Mouse (Mus musculus) forebrain, embryonic 16.5 days (tissue): ENCODE results near the gene Glce. TPM values are rescaled to one million over a fixed set of nuclear protein-coding genes. Genes with fewer than 3 reads are reported as not detected.

ENCODE experiments used
- ATAC-seq: fragments of 200-750 bp; cut with Nextera tagmentation; 2 replicates; pipeline ENCODE4 v1.8.0; 2017; ENCODE audit warnings: mild to moderate bottlenecking, moderate library complexity
- H3K27ac ChIP-seq: fragments of 300-500 bp; sonication (generic); 2 replicates; pipeline ENCODE4 v1.5.1; 2014; ENCODE audit warnings: low read length, control low read depth
- H3K27me3 ChIP-seq: fragments of 300-500 bp; sonication (generic); replicated peaks from 2 replicates; pipeline ENCODE4 v1.6.1; 2014; ENCODE audit warnings: low read length; ENCODE audit not compliant: control insufficient read depth, insufficient read depth
- H3K36me3 ChIP-seq: fragments of 300-500 bp; sonication (generic); 2 replicates; pipeline ENCODE4 v1.6.1; 2014; ENCODE audit not compliant: control insufficient read depth, insufficient read depth
- H3K4me1 ChIP-seq: fragments of 300-500 bp; sonication (generic); replicated peaks from 2 replicates; pipeline ENCODE4 v1.6.1; 2014; ENCODE audit warnings: low read length; ENCODE audit not compliant: control insufficient read depth, insufficient read depth
- H3K4me2 ChIP-seq: fragments of 300-500 bp; sonication (generic); 2 replicates; pipeline ENCODE4 v1.6.1; 2014; ENCODE audit warnings: mild to moderate bottlenecking, low read length, control low read depth
- H3K4me3 ChIP-seq: fragments of 300-500 bp; sonication (generic); replicated peaks from 2 replicates; pipeline ENCODE4 v1.5.1; 2014; ENCODE audit warnings: mild to moderate bottlenecking, low read length, control low read depth
- H3K9ac ChIP-seq: fragments of 300-500 bp; sonication (generic); replicated peaks from 2 replicates; pipeline ENCODE4 v1.6.1; 2014; ENCODE audit warnings: low read depth, low read length, control low read depth
- H3K9me3 ChIP-seq: fragments of 300-500 bp; sonication (generic); 2 replicates; pipeline ENCODE4 v1.6.1; 2016; ENCODE audit warnings: low read length; ENCODE audit not compliant: control insufficient read depth
- WGBS: fragments of 180-500 bp; shearing (Covaris S2); extraction: QIAGEN DNeasy Blood & Tissue Kit; methylation state at CpG from one replicate; pipeline ENCODE4 v1.1.7; 2014; 5-methylcytosine and 5-hydroxymethylcytosine counted together
- polyA plus RNA-seq: library from polyadenylated mRNA; unstranded; fragments of >200 nt; fragmentation: Nextera tagmentation; extraction: Ambion mirVana; gene quantifications from 2 replicates; pipeline ENCODE4 v1.2.1, GENCODE M21; 2015

Glce gene
- polyA plus RNA-seq, 1 experiment from 2014 or later, result 22.7 TPM

GRCm38 (mm10) chr9:62130746-62131145 lies 8.3 kb upstream of the Glce start:
- H3K4me2 ChIP-seq, result no peak overlapping the region
- no peak overlapping the region for H3K27ac ChIP-seq
- H3K9ac ChIP-seq, result no peak overlapping the region
- WGBS, result 92% methylated on average over 5 of the region's 5 CpGs
- no peak overlapping the region for H3K4me3 ChIP-seq
- H3K36me3 ChIP-seq, result no peaks in the 10 kb centered on the region
- no peak for ATAC-seq
- no peaks in the 10 kb centered on the region for H3K9me3 ChIP-seq
- no peaks in the 10 kb centered on the region; the same call in 1 of the 2 replicates for H3K4me1 ChIP-seq
- no peaks in the 10 kb centered on the region for H3K27me3 ChIP-seq

DNA sequence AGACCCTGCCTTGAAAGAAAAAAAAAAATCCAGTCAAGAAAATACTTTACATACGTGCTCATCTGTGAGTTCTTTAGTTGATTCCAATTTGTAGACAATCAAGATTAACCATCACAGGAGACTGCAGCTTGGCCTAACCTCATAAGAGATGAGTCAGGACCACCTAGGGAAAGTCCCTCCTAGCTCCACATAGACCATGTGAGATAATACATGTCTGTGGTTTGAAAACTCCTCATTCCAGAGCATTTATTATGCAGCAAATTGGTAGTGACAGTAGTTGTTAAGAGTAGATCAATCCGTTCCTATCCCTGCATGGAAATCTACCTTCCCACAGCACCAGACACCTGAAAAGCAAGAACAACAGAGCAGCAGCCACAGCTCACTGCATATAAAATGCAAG lies 5.6 kb upstream of the Glce start:
- no peak for ATAC-seq
- 87% methylated on average over 2 of the region's 2 CpGs for whole genome bisulfite sequencing
- Histone ChIP-seq H3K4me1 (peaks cover 5% of the 10 kb centered on the region), H3K4me3 (no peak overlapping the region), H3K9me3 (no peaks in the 10 kb centered on the region), H3K27ac (no peak overlapping the region), H3K9ac (no peak overlapping the region), H3K36me3 (no peaks in the 10 kb centered on the region), H3K27me3 (no peaks in the 10 kb centered on the region), H3K4me2 (no peak overlapping the region)

- no peaks in the 10 kb centered on the region for H3K36me3 ChIP-seq
- no peaks in the 10 kb centered on the region for H3K27me3 ChIP-seq
- no peak overlapping the region for H3K27ac ChIP-seq
- peaks cover 9% of the 10 kb centered on the region for H3K4me1 ChIP-seq
- WGBS, result 65% methylated on average over 5 of the region's 5 CpGs
- H3K4me2 ChIP-seq, result no peak overlapping the region
- no peak overlapping the region for H3K4me3 ChIP-seq
- ATAC-seq, result no peak
- no peak overlapping the region for H3K9ac ChIP-seq
- H3K9me3 ChIP-seq, result no peaks in the 10 kb centered on the region
Measured at GRCm38 (mm10) chr9:62125986-62126575, 3.6 kb upstream of the Glce start.

DNA sequence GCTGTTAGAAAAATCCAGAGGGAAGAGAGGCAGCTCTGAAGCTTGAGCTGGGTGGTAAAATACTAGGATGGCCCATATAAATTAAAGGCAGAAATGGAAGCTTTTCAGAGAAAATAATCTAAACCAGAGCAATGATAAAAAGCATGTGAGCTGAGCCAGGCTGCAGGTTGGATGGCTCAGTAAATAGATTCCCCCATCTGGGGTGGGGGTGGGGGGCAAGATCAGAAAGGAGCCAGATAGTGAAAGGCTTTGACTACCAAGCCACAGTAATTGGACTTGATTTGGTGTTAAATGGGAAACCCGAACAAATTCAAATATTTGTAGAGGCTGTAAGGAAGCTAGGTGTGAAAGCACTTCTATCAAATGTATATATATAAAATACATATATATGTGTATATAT lies 1.8 kb upstream of the Glce start:
- Histone ChIP-seq H3K27ac (no peak overlapping the region), H3K4me2 (no peak overlapping the region), H3K9me3 (no peaks in the 10 kb centered on the region), H3K27me3 (no peaks in the 10 kb centered on the region), H3K4me3 (no peak overlapping the region), H3K36me3 (no peaks in the 10 kb centered on the region), H3K4me1 (peaks cover 14% of the 10 kb centered on the region), H3K9ac (no peak overlapping the region)
- no peak for ATAC-seq
- 81% methylated on average over 1 of the region's 1 CpGs for WGBS

- Histone ChIP-seq H3K4me3 (peak overlapping the region; percentile 85), H3K4me1 (peaks cover 18% of the 10 kb centered on the region), H3K4me2 (peak overlapping the region; percentile 46), H3K9me3 (no peaks in the 10 kb centered on the region), H3K27me3 (no peaks in the 10 kb centered on the region), H3K36me3 (no peaks in the 10 kb centered on the region), H3K9ac (peak overlapping the region; percentile 55), H3K27ac (no peak overlapping the region)
- no peak for ATAC-seq
- 48% methylated on average over 3 of the region's 3 CpGs for WGBS
Measured at GRCm38 (mm10) chr9:62123496-62123895, 1.0 kb upstream of the Glce start.

DNA sequence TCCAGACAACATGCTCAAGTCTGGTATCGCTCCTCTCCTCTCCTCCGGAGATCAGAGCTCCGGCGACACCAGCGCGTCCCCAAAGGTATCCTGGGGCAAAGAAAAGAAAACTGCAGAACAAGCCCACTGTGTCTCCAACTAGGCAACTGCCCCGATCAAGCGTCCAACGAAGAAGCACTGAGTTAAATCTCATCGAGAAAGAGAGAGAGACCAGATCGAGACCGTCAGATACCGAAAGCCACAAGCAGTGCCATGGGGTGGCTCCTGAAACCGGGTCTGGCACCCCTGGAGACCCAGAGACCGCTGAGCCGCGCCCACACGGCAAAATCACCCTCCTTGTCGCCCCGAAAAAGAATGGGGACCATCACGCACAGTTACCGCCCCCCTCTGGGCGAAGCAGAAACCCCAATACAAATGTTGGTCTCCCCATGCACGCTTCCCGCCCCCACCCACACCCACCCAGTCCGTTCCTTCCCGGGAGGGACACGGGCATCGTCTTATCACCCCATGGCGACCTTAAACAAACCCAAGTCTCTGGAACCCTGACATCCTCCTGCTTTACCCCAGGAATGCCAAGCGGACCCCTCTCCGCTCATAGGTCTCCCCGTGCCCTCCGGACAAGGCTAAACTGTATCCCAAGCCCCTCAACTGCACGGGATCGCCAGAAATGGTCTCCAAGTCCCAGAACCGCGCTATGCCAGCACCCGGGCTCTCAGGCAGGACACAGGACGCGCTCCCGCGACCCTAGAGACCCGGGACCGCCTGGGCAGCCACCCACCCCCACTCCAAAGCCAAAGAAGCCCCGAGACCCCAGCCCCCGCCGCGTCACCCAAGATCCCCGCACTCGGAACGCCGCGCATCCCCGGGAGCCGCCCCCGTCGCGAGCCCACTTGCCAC lies 656 bp downstream of the Glce start:
- H3K4me1 ChIP-seq, result peaks cover 18% of the 10 kb centered on the region
- H3K36me3 ChIP-seq, result no peaks in the 10 kb centered on the region
- no peaks in the 10 kb centered on the region for H3K27me3 ChIP-seq
- peak overlapping the region; percentile 68 for H3K9ac ChIP-seq
- H3K4me3 ChIP-seq, result peak overlapping the region; percentile 85
- ATAC-seq, result peak; percentile 24
- under 1% methylated on average over 59 of the region's 59 CpGs for WGBS
- no peaks in the 10 kb centered on the region for H3K9me3 ChIP-seq
- peak overlapping the region; percentile 90 for H3K4me2 ChIP-seq
- H3K27ac ChIP-seq, result peak overlapping the region; percentile 86

- ATAC-seq, result no peak
- Histone ChIP-seq H3K36me3 (no peaks in the 10 kb centered on the region), H3K27me3 (no peaks in the 10 kb centered on the region), H3K4me2 (no peak overlapping the region), H3K27ac (no peak overlapping the region), H3K4me1 (peaks cover 18% of the 10 kb centered on the region), H3K9ac (no peak overlapping the region), H3K4me3 (no peak overlapping the region), H3K9me3 (no peaks in the 10 kb centered on the region)
- WGBS, result 7% methylated on average over 3 of the region's 3 CpGs
Measured at GRCm38 (mm10) chr9:62118754-62119153, 3.7 kb downstream of the Glce start.

- no peak for ATAC-seq
- no peaks in the 10 kb centered on the region for H3K9me3 ChIP-seq
- H3K36me3 ChIP-seq, result no peaks in the 10 kb centered on the region
- H3K4me1 ChIP-seq, result peaks cover 6% of the 10 kb centered on the region; the same call in 1 of the 2 replicates
- 86% methylated on average over 3 of the region's 3 CpGs for WGBS
- no peak overlapping the region for H3K4me3 ChIP-seq
- H3K27me3 ChIP-seq, result no peaks in the 10 kb centered on the region
- no peak overlapping the region for H3K27ac ChIP-seq
- no peak overlapping the region for H3K9ac ChIP-seq
- H3K4me2 ChIP-seq, result no peak overlapping the region
Measured at GRCm38 (mm10) chr9:62115826-62116225, 6.6 kb downstream of the Glce start.

DNA sequence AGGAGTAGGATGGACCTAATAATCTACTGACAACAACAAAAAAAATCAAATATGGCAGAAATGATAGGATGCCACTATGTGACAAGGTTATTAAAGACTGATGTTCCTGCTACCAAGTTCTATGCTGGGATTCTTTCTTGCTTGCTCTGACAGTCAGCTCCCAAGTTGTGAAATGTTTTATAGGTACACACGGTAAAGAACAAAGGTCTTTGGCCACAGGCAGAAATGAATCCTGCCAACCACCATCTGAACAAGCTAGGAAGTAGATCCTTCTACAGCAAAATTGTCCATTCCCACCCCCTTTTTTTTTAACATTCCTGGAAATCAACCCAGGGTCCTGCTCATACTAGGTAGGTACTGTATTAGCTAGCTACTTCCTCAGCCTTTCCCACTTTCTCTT lies 25.9 kb downstream of the Glce start:
- no peaks in the 10 kb centered on the region for H3K27me3 ChIP-seq
- H3K9ac ChIP-seq, result no peak overlapping the region
- H3K4me2 ChIP-seq, result no peak overlapping the region
- H3K36me3 ChIP-seq, result no peaks in the 10 kb centered on the region
- 85% methylated on average over 1 of the region's 1 CpGs for WGBS
- no peak overlapping the region for H3K27ac ChIP-seq
- no peaks in the 10 kb centered on the region for H3K9me3 ChIP-seq
- H3K4me1 ChIP-seq, result no peaks in the 10 kb centered on the region; the same call in none of the 2 replicates
- H3K4me3 ChIP-seq, result no peak overlapping the region
- no peak for ATAC-seq
